Mouse (Mus musculus) C2C12 (cell line): ENCODE measurements around the gene Nicn1. TPM values are rescaled to one million over a fixed set of nuclear protein-coding genes. Genes with fewer than 3 reads are reported as not detected.
"Not testable (repeated sequence)": the region's sequence is repeated elsewhere in the genome, so short reads cannot be mapped to it uniquely, and the experiment has no call there.

Experiments
- H3K27me3 ChIP-seq: one replicate; pipeline ENCODE4 v1.6.1; 2011; ENCODE audit not compliant: control insufficient read depth, insufficient read depth, insufficient read length
- H3K36me3 ChIP-seq: one replicate; pipeline ENCODE4 v1.6.1; 2011; ENCODE audit not compliant: control insufficient read depth, insufficient read depth
- H3K4me3 ChIP-seq: one replicate; pipeline ENCODE4 v1.5.1; 2011; ENCODE audit warnings: mild to moderate bottlenecking, control low read depth; ENCODE audit not compliant: poor library complexity, insufficient read depth, severe bottlenecking
- H3K79me2 ChIP-seq: one replicate; pipeline ENCODE4 v1.6.1; 2011; ENCODE audit not compliant: control insufficient read depth, insufficient read depth
- H3K79me3 ChIP-seq: one replicate; pipeline ENCODE4 v1.6.1; 2011; ENCODE audit warnings: low read depth, control low read depth
- H3ac ChIP-seq: one replicate; pipeline ENCODE3; 2011; ENCODE audit warnings: low read depth; ENCODE audit not compliant: control insufficient read depth, insufficient read length
- CEBPB ChIP-seq: IDR thresholded peaks from one replicate; pipeline ENCODE4 v1.6.1; 2011; ENCODE audit warnings: low read depth, mild to moderate bottlenecking, control low read depth, moderate library complexity
- CTCF ChIP-seq: IDR thresholded peaks from one replicate; pipeline ENCODE4 v1.5.1; 2011; ENCODE audit not compliant: control insufficient read depth, insufficient read depth, insufficient read length
- FOSL1 ChIP-seq: IDR thresholded peaks from one replicate; pipeline ENCODE4 v1.8.0; 2011; ENCODE audit warnings: mild to moderate bottlenecking, low read length; ENCODE audit not compliant: poor library complexity, insufficient read depth, severe bottlenecking
- MAX ChIP-seq: IDR thresholded peaks from one replicate; pipeline ENCODE4 v1.6.1; 2011; ENCODE audit warnings: mild to moderate bottlenecking, control low read depth
- MYOD1 ChIP-seq: IDR thresholded peaks from one replicate; pipeline ENCODE4 v1.6.1; 2011; ENCODE audit warnings: low read depth; ENCODE audit not compliant: control insufficient read depth, insufficient read length
- MYOG ChIP-seq: IDR thresholded peaks from one replicate; pipeline ENCODE4 v1.6.1; 2011; ENCODE audit not compliant: control insufficient read depth, insufficient read length; ENCODE audit errors: extremely low read depth
- USF1 ChIP-seq: IDR thresholded peaks from one replicate; pipeline ENCODE4 v1.6.1; 2011; ENCODE audit warnings: low read depth, mild to moderate bottlenecking, control low read depth, moderate library complexity
- polyA plus RNA-seq: library from polyadenylated mRNA; unstranded; fragments of >200 nt; fragmentation: generic; extraction: Trizol; gene quantifications from one replicate; pipeline ENCODE4 v1.2.1, GENCODE M21; 2012; ENCODE audit warnings: missing spikeins

The Nicn1 gene
- polyA plus RNA-seq, 1 experiment = 24.6 TPM

DNA sequence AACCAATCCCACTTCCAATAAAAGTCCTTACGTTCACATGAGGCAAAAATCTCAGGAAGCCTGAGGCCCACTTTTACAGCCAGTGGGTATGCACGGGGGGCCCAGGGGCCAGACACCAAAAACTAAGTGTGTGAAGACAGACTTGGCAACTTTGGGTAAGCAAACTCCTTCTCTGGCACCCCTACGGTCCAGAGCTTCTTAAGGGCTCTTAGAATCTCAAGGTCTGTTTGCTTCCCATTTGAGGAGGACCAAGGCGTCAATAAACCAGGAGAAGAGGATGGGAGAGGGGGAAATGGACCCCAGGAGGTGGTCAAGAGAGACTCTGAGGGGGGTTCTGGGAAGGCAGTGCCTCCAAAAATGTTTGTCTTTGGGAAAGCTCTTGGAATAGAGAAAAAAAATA, 16.7 kb upstream of the Nicn1 start:
- TF ChIP-seq MYOD1 (no peak), FOSL1 (no peak), MYOG (no peak), CEBPB (no peak), MAX (no peak), CTCF (no peak), USF1 (no peak)
- H3ac ChIP-seq = no peak overlapping the region

GRCm38 (mm10) chr9:108274476-108275330, 15.5 kb upstream of the Nicn1 start:
- Histone ChIP-seq H3K4me3 (no peak overlapping the region), H3ac (no peak overlapping the region), H3K27me3 (no peaks in the 10 kb centered on the region), H3K79me2 (no peaks in the 10 kb centered on the region), H3K79me3 (no peaks in the 10 kb centered on the region), H3K36me3 (no peaks in the 10 kb centered on the region)
- TF ChIP-seq MYOG = peak; percentile 45
- no peak for TF ChIP-seq CTCF
- peak; percentile 79 for TF ChIP-seq MYOD1
- no peak for TF ChIP-seq USF1

More for the DNA sequence above, 16.7 kb upstream of the Nicn1 start:
- Histone ChIP-seq H3K4me3 (no peak overlapping the region), H3K79me3 (no peaks in the 10 kb centered on the region), H3K27me3 (no peaks in the 10 kb centered on the region), H3K36me3 (no peaks in the 10 kb centered on the region), H3K79me2 (no peaks in the 10 kb centered on the region)

DNA sequence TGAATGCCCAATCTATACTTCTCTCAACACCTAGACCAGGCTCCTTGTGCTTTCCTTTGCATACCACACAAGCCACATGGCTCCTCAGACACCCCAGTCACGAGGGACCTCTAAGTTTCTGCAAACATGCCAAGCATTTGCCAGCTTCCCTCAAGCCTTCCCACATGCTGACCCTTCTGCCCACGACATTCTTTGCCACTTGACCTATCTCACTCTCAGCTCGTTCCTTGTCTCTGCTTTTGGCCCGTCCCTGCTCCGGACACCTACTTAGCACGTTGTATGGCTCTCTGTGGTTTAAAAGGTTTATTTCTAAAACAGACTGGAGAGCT, 14.9 kb upstream of the Nicn1 start:
- Histone ChIP-seq H3K4me3 (no peak overlapping the region), H3K27me3 (no peaks in the 10 kb centered on the region), H3ac (no peak overlapping the region), H3K36me3 (no peaks in the 10 kb centered on the region), H3K79me2 (no peaks in the 10 kb centered on the region), H3K79me3 (no peaks in the 10 kb centered on the region)
- TF ChIP-seq USF1 = peak; percentile 40
- no peak for TF ChIP-seq MYOD1

DNA sequence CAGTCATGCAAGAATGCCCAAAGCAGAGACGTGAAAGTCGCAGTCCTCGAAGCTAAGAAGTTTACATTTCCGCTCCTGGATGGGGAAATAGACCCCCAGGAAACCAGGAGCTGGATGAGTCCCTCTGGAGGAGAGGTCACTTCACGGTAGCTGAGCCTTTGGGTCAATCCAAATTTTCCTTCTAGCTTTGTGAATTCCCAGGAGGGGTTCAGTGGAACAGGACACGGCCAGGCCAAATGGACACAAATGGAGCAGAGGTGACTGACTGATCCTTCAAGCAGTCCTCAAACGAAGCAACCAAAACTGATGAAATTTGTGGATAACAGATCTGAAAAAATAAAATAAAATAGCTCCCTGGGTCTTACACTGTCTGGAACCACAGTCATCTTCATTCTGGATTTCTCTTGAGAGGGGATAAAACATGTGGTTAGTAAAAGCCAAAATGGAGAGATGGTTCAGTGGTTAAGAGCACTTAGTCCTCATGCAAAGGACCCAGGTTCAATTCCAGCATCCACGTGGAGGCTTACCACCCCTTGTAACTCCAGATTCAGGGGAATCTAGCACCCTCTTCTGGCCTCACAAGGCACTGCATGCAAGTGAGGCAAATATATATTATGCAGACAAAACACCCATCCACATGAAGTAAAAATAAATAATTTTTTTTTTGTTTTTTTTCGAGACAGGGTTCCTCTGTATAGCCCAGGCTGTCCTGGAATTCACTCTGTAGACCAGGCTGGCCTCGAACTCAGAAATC, 11.4 kb upstream of the Nicn1 start:
- Histone ChIP-seq H3K79me2 (no peaks in the 10 kb centered on the region), H3K4me3 (no peak overlapping the region), H3K27me3 (no peaks in the 10 kb centered on the region), H3K79me3 (no peaks in the 10 kb centered on the region), H3K36me3 (no peaks in the 10 kb centered on the region), H3ac (no peak overlapping the region)
- TF ChIP-seq MYOG (no peak), CTCF (peak; percentile 36), USF1 (no peak)

DNA sequence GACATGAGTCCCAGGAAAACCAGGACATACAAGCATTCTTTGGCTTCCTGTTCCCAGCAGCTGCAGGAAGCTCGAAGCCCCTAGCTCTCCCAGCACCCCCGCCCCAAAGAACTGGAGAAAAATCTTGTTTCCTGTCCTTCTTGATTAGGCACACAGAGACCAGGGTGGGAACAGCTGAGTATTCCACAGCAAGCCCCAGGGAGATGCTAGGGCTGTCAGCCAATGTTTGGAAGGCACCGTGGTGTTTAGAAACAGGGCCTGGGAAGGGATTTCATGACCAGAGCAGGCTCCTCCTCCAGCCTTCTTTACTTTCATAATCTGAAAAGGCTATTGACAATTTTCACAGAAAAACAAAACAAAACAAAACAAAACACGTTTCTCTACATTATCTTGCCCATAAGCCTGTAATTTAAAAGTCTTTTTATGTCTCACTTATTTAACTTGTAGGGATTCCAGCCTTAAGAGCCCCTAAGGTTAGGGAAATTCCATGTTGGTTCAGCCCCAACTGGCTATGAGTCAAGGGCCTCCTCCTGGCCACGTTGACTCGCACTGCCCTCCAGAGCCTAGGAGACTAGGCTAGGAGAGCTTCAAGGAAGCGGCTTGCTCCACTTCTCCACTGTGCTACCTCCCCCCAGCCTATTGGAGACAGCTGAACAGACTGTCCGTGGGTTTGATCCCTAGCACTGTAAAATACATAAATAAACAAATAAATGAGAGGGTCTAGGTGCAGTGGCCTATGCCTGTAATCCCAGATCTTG, 10.0 kb upstream of the Nicn1 start:
- H3ac ChIP-seq = no peak overlapping the region
- no peaks in the 10 kb centered on the region for H3K36me3 ChIP-seq
- H3K79me2 ChIP-seq = no peaks in the 10 kb centered on the region
- no peaks in the 10 kb centered on the region for H3K27me3 ChIP-seq
- H3K4me3 ChIP-seq = no peak overlapping the region
- TF ChIP-seq MYOD1 (no peak), MAX (no peak), CTCF (no peak), FOSL1 (no peak), MYOG (no peak), CEBPB (no peak), USF1 (no peak)
- no peaks in the 10 kb centered on the region for H3K79me3 ChIP-seq

GRCm38 (mm10) chr9:108284410-108284809, 5.8 kb upstream of the Nicn1 start:
- Histone ChIP-seq H3K79me2 (no peaks in the 10 kb centered on the region), H3ac (no peak overlapping the region), H3K36me3 (no peaks in the 10 kb centered on the region), H3K4me3 (no peak overlapping the region), H3K27me3 (no peaks in the 10 kb centered on the region), H3K79me3 (no peaks in the 10 kb centered on the region)
- TF ChIP-seq USF1 (no peak), MYOD1 (no peak), FOSL1 (no peak), CEBPB (no peak), MAX (peak; percentile 70), CTCF (peak; percentile 70), MYOG (no peak)

GRCm38 (mm10) chr9:108287526-108288238, 2.5 kb upstream of the Nicn1 start:
- not testable (repeated sequence) for H3K79me3 ChIP-seq, H3ac ChIP-seq, H3K4me3 ChIP-seq, H3K36me3 ChIP-seq, H3K79me2 ChIP-seq, H3K27me3 ChIP-seq
